Mouse (Mus musculus) liver, embryonic 14.5 days (tissue): Measurements from ENCODE around the gene H2al1e. TPM values are rescaled to one million over a fixed set of nuclear protein-coding genes. Genes with fewer than 3 reads are reported as not detected.
"Not testable (repeated sequence)": the region's sequence is repeated elsewhere in the genome, so short reads cannot be mapped to it uniquely, and the experiment has no call there.

ENCODE experiments used
- ATAC-seq: fragments of 200-750 bp; cut with Nextera tagmentation; 2 replicates; pipeline ENCODE4 v1.8.0; 2017; ENCODE audit warnings: moderate number of reproducible peaks, mild to moderate bottlenecking, moderate library complexity; ENCODE audit not compliant: insufficient read depth
- DNase-seq, 3 experiments: peaks; one replicate each; pipeline ENCODE4 v3.0.0-alpha.2; 2012 to 2013; ENCODE audit warnings: low read depth in 3 of 3, low spot score in 3 of 3
- H3K27ac ChIP-seq: fragments of 300-500 bp; sonication (generic); 2 replicates; pipeline ENCODE4 v1.5.1; 2014; ENCODE audit warnings: moderate library complexity, mild to moderate bottlenecking, control low read depth, inconsistent platforms
- H3K27me3 ChIP-seq: fragments of 300-500 bp; sonication (generic); 2 replicates; pipeline ENCODE4 v1.6.1; 2014; ENCODE audit warnings: mild to moderate bottlenecking, low read length, moderate library complexity; ENCODE audit not compliant: control insufficient read depth, insufficient read depth
- H3K36me3 ChIP-seq: fragments of 300-500 bp; sonication (generic); replicated peaks from 2 replicates; pipeline ENCODE4 v1.6.1; 2014; ENCODE audit warnings: low read depth; ENCODE audit not compliant: control insufficient read depth, insufficient read depth
- H3K4me1 ChIP-seq, 2 experiments: fragments of 200-500 bp in 1 of 2; fragments of 300-500 bp in 1 of 2; sonication (generic) in 1 of 2; replicated peaks; 2 replicates each; pipeline ENCODE4 v1.6.1; 2012 to 2014; ENCODE audit warnings: antibody characterized with exemption in 1 of 2, inconsistent platforms in 1 of 2, low read length in 1 of 2; ENCODE audit not compliant: control insufficient read depth in 2 of 2, insufficient read depth in 2 of 2
- H3K4me2 ChIP-seq: fragments of 300-500 bp; sonication (generic); 2 replicates; pipeline ENCODE4 v1.6.1; 2014; ENCODE audit warnings: low read depth, mild to moderate bottlenecking, control low read depth, moderate library complexity
- H3K4me3 ChIP-seq, 2 experiments: fragments of 200-500 bp in 1 of 2; fragments of 300-500 bp in 1 of 2; sonication (generic) in 1 of 2; 2 replicates each; pipeline ENCODE4 v1.5.1; 2012 to 2014; ENCODE audit warnings: low read depth in 2 of 2, low read length in 2 of 2, mild to moderate bottlenecking in 2 of 2, control low read depth in 1 of 2, inconsistent platforms in 1 of 2, moderate library complexity in 1 of 2; ENCODE audit not compliant: insufficient read depth in 1 of 2
- H3K9ac ChIP-seq: fragments of 300-500 bp; sonication (generic); replicated peaks from 2 replicates; pipeline ENCODE4 v1.6.1; 2014; ENCODE audit warnings: mild to moderate bottlenecking, control low read depth, moderate library complexity
- H3K9me3 ChIP-seq: fragments of 300-500 bp; sonication (generic); 2 replicates; pipeline ENCODE4 v1.6.1; 2016; ENCODE audit warnings: low read length, mixed read lengths; ENCODE audit not compliant: control insufficient read depth
- CTCF ChIP-seq: IDR thresholded peaks from 2 replicates; pipeline ENCODE4 v1.5.1; 2016; ENCODE audit warnings: antibody characterized with exemption, low read depth, control low read depth
- EP300 ChIP-seq: IDR thresholded peaks from 2 replicates; pipeline ENCODE4 v1.6.1; 2016; ENCODE audit warnings: antibody characterized with exemption, low read depth
- WGBS: fragments of 180-500 bp; shearing (Covaris S2); extraction: QIAGEN DNeasy Blood & Tissue Kit; methylation state at CpG from one replicate; pipeline ENCODE4 v1.1.7; 2014; ENCODE audit not compliant: insufficient replicate concordance; 5-methylcytosine and 5-hydroxymethylcytosine counted together
- polyA plus RNA-seq, 2 experiments: library from polyadenylated mRNA; depleted of rRNA in 1 of 2; stranded (reverse) in 1 of 2; unstranded in 1 of 2; fragments of >200 nt; fragmentation: Nextera tagmentation in 1 of 2; extraction: Ambion mirVana in 1 of 2; gene quantifications; 2 replicates each; pipeline versions ENCODE4 v1.2.1 to v1.2.3; 2012 to 2014

The H2al1e gene
- polyA plus RNA-seq (2012; rRNA removed) (not detected in 2 replicates), polyA plus RNA-seq (2014; fragmentation: Nextera tagmentation; extraction: Ambion mirVana) (not detected in 2 replicates)

GRCm38 (mm10) chrX:11311634-11312033 lies at the start of gene H2al1e:
Gene H2al1e (plus strand): TSS chrX:11311934.
- not testable (repeated sequence) for H3K27me3 ChIP-seq, H3K4me3 ChIP-seq, ATAC-seq, H3K4me2 ChIP-seq, H3K27ac ChIP-seq, H3K4me1 ChIP-seq, H3K9me3 ChIP-seq, DNase-seq, H3K9ac ChIP-seq, H3K36me3 ChIP-seq
- no CpG with 5 or more reads among the region's 3 CpGs for WGBS

GRCm38 (mm10) chrX:11264918-11265317 lies 46.8 kb upstream of the H2al1e start:
- no peak for ATAC-seq
- TF ChIP-seq EP300, result no peak
- no peak for TF ChIP-seq CTCF
- H3K4me1 ChIP-seq, result no peaks in the 10 kb centered on the region
- no peak overlapping the region for H3K27ac ChIP-seq
- H3K4me3 ChIP-seq, result no peak overlapping the region
- no peaks in the 10 kb centered on the region for H3K27me3 ChIP-seq
- H3K36me3 ChIP-seq, result no peaks in the 10 kb centered on the region
- DNase-seq, result no peak
- WGBS, result 66% methylated on average over 8 of the region's 8 CpGs
- H3K4me2 ChIP-seq, result no peak overlapping the region
- no peak overlapping the region for H3K9ac ChIP-seq
- H3K9me3 ChIP-seq, result no peaks in the 10 kb centered on the region

- Histone ChIP-seq H3K36me3 (no peaks in the 10 kb centered on the region), H3K4me2 (no peak overlapping the region), H3K27ac (no peak overlapping the region), H3K4me1 (no peaks in the 10 kb centered on the region), H3K9ac (no peak overlapping the region), H3K4me3 (no peak overlapping the region), H3K27me3 (no peaks in the 10 kb centered on the region), H3K9me3 (no peaks in the 10 kb centered on the region)
- no peak for ATAC-seq
- TF ChIP-seq CTCF (no peak), EP300 (no peak)
- no peak for DNase-seq
- WGBS, result 46% methylated on average over 7 of the region's 7 CpGs
Observed at GRCm38 (mm10) chrX:11267791-11268190, 43.9 kb upstream of the H2al1e start.

GRCm38 (mm10) chrX:11269074-11269473 lies 42.7 kb upstream of the H2al1e start:
- H3K36me3 ChIP-seq, result no peaks in the 10 kb centered on the region
- DNase-seq, result no peak
- TF ChIP-seq EP300, result no peak
- no peak for TF ChIP-seq CTCF
- H3K9me3 ChIP-seq, result no peaks in the 10 kb centered on the region
- no peak overlapping the region for H3K9ac ChIP-seq
- H3K27me3 ChIP-seq, result no peaks in the 10 kb centered on the region
- 78% methylated on average over 3 of the region's 3 CpGs for WGBS
- H3K4me1 ChIP-seq, result no peaks in the 10 kb centered on the region
- no peak for ATAC-seq
- no peak overlapping the region for H3K4me3 ChIP-seq
- no peak overlapping the region for H3K27ac ChIP-seq
- no peak overlapping the region for H3K4me2 ChIP-seq

- no peaks in the 10 kb centered on the region for H3K27me3 ChIP-seq
- no peaks in the 10 kb centered on the region for H3K36me3 ChIP-seq
- no peak overlapping the region for H3K27ac ChIP-seq
- TF ChIP-seq CTCF (no peak), EP300 (no peak)
- no peak overlapping the region for H3K9ac ChIP-seq
- no peak overlapping the region for H3K4me3 ChIP-seq
- H3K4me2 ChIP-seq, result no peak overlapping the region
- H3K4me1 ChIP-seq, result no peaks in the 10 kb centered on the region
- DNase-seq (no peak), ATAC-seq (no peak)
- no peaks in the 10 kb centered on the region for H3K9me3 ChIP-seq
- 57% methylated on average over 3 of the region's 3 CpGs for WGBS
Observed at GRCm38 (mm10) chrX:11273190-11273589, 38.5 kb upstream of the H2al1e start.

- Histone ChIP-seq H3K4me2 (no peak overlapping the region), H3K36me3 (no peaks in the 10 kb centered on the region), H3K9me3 (no peaks in the 10 kb centered on the region), H3K9ac (no peak overlapping the region), H3K27me3 (no peaks in the 10 kb centered on the region), H3K27ac (no peak overlapping the region), H3K4me1 (no peaks in the 10 kb centered on the region), H3K4me3 (no peak overlapping the region)
- DNase-seq (no peak), ATAC-seq (no peak)
- WGBS, result 50% methylated on average over 6 of the region's 6 CpGs
- TF ChIP-seq EP300, result no peak
- TF ChIP-seq CTCF, result no peak
Observed at GRCm38 (mm10) chrX:11277083-11277482, 34.7 kb upstream of the H2al1e start.
